Mouse (Mus musculus): ENCODE data around the gene Vmn2r7.

DNA sequence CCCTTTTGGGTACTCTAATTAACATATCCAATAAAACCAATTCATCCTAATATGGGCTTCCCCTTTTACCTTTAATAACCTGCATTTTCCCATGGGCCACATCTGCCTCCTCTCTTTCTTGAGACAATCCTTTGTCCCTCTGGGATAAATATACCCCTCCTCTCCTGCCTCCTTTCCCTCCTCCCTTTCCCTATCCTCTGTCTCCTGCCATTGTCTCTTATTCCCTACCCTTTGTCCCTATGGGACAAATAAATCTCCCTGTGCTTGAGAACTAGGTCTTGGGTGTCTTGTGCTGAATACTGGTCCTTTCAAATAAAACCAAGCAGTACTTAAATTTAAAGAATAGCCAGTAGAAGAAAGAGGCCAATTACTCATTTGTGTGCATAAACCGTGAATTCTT is 13.4 kb downstream of the Vmn2r7 start:
- TF ChIP-seq GATA1 (IDR thresholded peaks at IDR 0.05; ENCODE audit: borderline replicate concordance, low read length) (no peak), FLI1 (IDR thresholded peaks at IDR 0.05; ENCODE audit: low read length) (no peak)
